Mouse (Mus musculus): ENCODE results near the gene Enox2. TPM values are rescaled to one million over a fixed set of nuclear protein-coding genes. Genes with fewer than 3 reads are reported as not detected.

Enox2 gene
- total RNA-seq, 2 experiments from 2014 or later, result 10.0 to 16.3 TPM

DNA sequence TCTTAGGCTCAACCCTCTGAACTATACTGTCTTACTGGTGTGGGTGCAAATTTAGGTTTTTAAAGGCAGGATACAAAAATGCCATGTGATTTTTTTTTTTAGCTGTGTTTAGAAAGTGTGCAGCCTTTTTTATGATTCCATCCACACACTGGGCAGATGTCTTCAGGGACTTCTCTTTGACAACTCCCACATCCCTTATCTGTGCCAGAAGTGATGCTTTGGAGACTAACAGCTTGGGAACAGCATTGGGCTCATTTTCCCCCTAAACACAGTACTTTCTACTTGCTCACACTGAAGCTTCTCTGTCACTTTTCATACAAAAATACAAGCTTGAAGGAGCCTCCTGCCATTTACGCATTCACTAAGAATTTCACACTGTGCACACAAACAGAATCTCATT is 282.4 kb downstream of the Enox2 start:
- DNase-seq (ENCODE audit: low spot score in 2 of 2), result no peak

DNA sequence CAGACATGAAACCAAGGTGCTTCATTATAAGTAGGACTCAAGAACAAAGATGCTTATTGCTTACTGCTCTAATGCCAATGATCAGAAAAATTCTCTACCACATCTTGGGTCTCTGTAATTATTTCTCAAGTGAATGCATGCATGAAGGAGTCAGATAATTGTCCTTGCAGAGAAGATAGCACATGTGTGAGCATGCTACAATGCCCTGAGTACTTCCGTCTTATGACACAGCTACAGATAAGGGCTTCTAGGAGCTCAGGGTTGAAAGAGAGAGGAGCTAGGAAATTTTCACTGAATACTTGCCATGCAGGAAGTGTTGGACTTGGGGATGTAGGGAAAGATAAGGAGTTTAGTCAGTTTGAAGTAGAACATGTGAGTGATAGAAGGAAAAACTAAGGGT is 285.2 kb downstream of the Enox2 start:
- no peak for DNase-seq (ENCODE audit: low spot score in 2 of 2)

DNA sequence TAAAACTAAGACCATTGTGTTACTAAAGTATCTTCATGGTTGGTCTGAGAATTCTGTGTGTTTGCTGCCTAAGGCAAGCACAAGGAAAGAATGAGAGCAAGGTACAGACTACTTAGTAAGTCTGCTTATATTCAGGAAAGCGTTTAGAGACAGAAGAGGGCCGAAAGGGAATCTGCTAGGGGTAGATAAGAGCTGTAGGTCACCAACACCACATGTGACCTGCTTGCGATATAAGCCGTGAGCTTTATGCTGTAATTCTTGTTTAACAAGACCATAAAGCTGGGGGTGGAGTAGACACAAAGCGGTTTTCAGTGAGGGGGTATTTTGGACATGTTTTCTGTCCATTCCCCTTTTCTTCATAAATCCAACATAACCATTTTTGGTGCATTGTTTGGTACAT is 302.4 kb downstream of the Enox2 start:
- no peak for DNase-seq (ENCODE audit: low spot score in 2 of 2)

DNA sequence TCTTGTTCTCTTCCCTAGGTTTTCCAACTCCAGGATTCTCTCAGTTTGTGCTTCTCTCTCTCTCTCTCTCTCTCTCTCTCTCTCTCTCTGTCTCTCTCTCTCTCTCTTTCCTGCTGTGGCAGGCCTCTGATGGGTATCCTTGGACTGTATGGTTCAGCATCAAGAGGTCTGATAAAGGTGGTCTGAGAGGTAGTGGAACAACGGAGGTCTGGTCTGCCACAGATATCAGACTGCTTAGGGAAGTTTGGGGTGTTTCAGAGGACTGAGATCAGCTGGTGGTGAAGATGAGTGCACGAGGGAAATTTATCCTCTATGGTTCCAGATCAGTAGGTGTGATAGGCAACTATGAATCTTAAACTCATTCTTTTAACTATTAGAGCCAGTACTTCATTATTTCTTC is 303.6 kb downstream of the Enox2 start:
- no peak for DNase-seq (ENCODE audit: low spot score in 2 of 2)

Other genes with a start within 250 kb of the Enox2 start
- gene Arhgap36, start 175.7 kb upstream of the Enox2 start, total RNA-seq (2021), result 1 to 10 TPM; 2.2 to 4.7 TPM